Mouse (Mus musculus) stomach, postnatal 0 days (tissue): ENCODE results near the gene Dtl. TPM values are rescaled to one million over a fixed set of nuclear protein-coding genes. Genes with fewer than 3 reads are reported as not detected.

ENCODE experiments used
- ATAC-seq: fragments of 200-750 bp; cut with Nextera tagmentation; 2 replicates; pipeline ENCODE4 v1.8.0; 2017; ENCODE audit not compliant: low FRiP score, low TSS enrichment
- DNase-seq: peaks from one replicate; pipeline ENCODE4 v3.0.0-alpha.2; 2016; ENCODE audit warnings: low spot score
- H3K27ac ChIP-seq: fragments of 300-500 bp; sonication (generic); replicated peaks from 2 replicates; pipeline ENCODE4 v1.5.1; 2014; ENCODE audit warnings: mild to moderate bottlenecking, control low read depth
- H3K27me3 ChIP-seq: fragments of 300-500 bp; sonication (generic); 2 replicates; pipeline ENCODE4 v1.6.1; 2014; ENCODE audit warnings: low read length; ENCODE audit not compliant: control insufficient read depth, insufficient read depth
- H3K36me3 ChIP-seq: fragments of 300-500 bp; sonication (generic); 2 replicates; pipeline ENCODE4 v1.6.1; 2014; ENCODE audit warnings: low read length, mixed read lengths; ENCODE audit not compliant: control insufficient read depth, insufficient read depth
- H3K4me1 ChIP-seq: fragments of 300-500 bp; sonication (generic); replicated peaks from 2 replicates; pipeline ENCODE4 v1.6.1; 2014; ENCODE audit warnings: antibody characterized with exemption; ENCODE audit not compliant: control insufficient read depth, insufficient read depth
- H3K4me2 ChIP-seq: fragments of 300-500 bp; sonication (generic); replicated peaks from 2 replicates; pipeline ENCODE4 v1.6.1; 2014; ENCODE audit warnings: low read depth, mild to moderate bottlenecking, control low read depth, moderate library complexity
- H3K4me3 ChIP-seq: fragments of 300-500 bp; sonication (generic); 2 replicates; pipeline ENCODE4 v1.5.1; 2014; ENCODE audit warnings: low read depth, low read length, control low read depth
- H3K9ac ChIP-seq: fragments of 300-500 bp; sonication (generic); 2 replicates; pipeline ENCODE4 v1.6.1; 2014; ENCODE audit warnings: mild to moderate bottlenecking, low read length, control low read depth, mixed read lengths
- H3K9me3 ChIP-seq: fragments of 300-500 bp; sonication (generic); 2 replicates; pipeline ENCODE4 v1.6.1; 2016; ENCODE audit warnings: low read length; ENCODE audit not compliant: control insufficient read depth
- CTCF ChIP-seq: IDR thresholded peaks from 2 replicates; pipeline ENCODE4 v1.5.1; 2016; ENCODE audit warnings: antibody characterized with exemption, low read depth, mild to moderate bottlenecking, moderate library complexity
- EP300 ChIP-seq: optimal IDR thresholded peaks from 2 replicates; pipeline ENCODE3; 2016; ENCODE audit warnings: antibody characterized with exemption
- WGBS: fragments of 180-500 bp; shearing (Covaris S2); extraction: QIAGEN DNeasy Blood & Tissue Kit; methylation state at CpG from one replicate; pipeline ENCODE4 v1.1.7; 2014; 5-methylcytosine and 5-hydroxymethylcytosine counted together
- polyA plus RNA-seq: library from polyadenylated mRNA; unstranded; fragments of >200 nt; fragmentation: Nextera tagmentation; extraction: Ambion mirVana; gene quantifications from 2 replicates; pipeline ENCODE4 v1.2.1, GENCODE M21; 2015

Dtl gene
- polyA plus RNA-seq, 1 experiment from 2014 or later: 7.5 TPM

GRCm38 (mm10) chr1:191609578-191609977 is 34.2 kb upstream of the Dtl start:
- H3K4me2 ChIP-seq: no peak overlapping the region
- no peak overlapping the region for H3K9ac ChIP-seq
- TF ChIP-seq EP300 (no peak), CTCF (no peak)
- WGBS: 69% methylated on average over 1 of the region's 1 CpGs
- DNase-seq (no peak), ATAC-seq (no peak)
- no peaks in the 10 kb centered on the region for H3K27me3 ChIP-seq
- no peak overlapping the region for H3K4me3 ChIP-seq
- no peaks in the 10 kb centered on the region for H3K9me3 ChIP-seq
- H3K27ac ChIP-seq: no peak overlapping the region
- H3K36me3 ChIP-seq: peaks cover 58% of the 10 kb centered on the region
- H3K4me1 ChIP-seq: no peaks in the 10 kb centered on the region

- no peak for ATAC-seq
- WGBS: 86% methylated on average over 6 of the region's 6 CpGs
- Histone ChIP-seq H3K27me3 (no peaks in the 10 kb centered on the region), H3K4me3 (no peak overlapping the region), H3K9me3 (no peaks in the 10 kb centered on the region), H3K9ac (no peak overlapping the region), H3K4me1 (no peaks in the 10 kb centered on the region), H3K4me2 (no peak overlapping the region), H3K27ac (no peak overlapping the region), H3K36me3 (peaks cover 54% of the 10 kb centered on the region)
- TF ChIP-seq CTCF: no peak
- TF ChIP-seq EP300: no peak
- no peak for DNase-seq
Observed at GRCm38 (mm10) chr1:191609051-191609450, 33.7 kb upstream of the Dtl start.

DNA sequence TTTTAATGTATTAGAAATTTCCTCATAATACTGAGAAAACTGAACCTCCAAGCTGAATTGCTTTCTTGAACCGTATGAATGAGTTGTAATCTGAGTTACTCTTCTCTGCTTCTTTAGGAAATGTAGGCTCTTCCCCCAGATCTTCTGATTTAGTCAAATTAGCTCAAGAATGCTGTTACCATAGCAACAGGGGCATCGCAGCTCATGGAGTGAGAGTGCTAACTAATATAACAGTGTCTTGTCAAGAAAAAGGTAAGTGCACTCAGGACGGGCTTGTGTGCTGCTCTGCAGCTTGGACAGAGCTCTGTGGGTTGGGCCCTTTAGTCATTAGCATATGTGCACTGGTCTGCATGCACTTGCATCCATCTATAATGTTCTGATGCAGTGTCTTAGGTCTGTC is 29.3 kb upstream of the Dtl start:
- Histone ChIP-seq H3K9me3 (no peaks in the 10 kb centered on the region), H3K4me1 (no peaks in the 10 kb centered on the region), H3K27ac (no peak overlapping the region), H3K9ac (no peak overlapping the region), H3K4me3 (no peak overlapping the region), H3K27me3 (no peaks in the 10 kb centered on the region), H3K36me3 (peaks cover 31% of the 10 kb centered on the region), H3K4me2 (no peak overlapping the region)
- no peak for ATAC-seq
- TF ChIP-seq EP300 (no peak), CTCF (no peak)
- DNase-seq: no peak
- WGBS: 76% methylated on average over 3 of the region's 3 CpGs

- Histone ChIP-seq H3K4me2 (no peak overlapping the region), H3K27me3 (no peaks in the 10 kb centered on the region), H3K4me1 (no peaks in the 10 kb centered on the region), H3K9me3 (no peaks in the 10 kb centered on the region), H3K27ac (no peak overlapping the region), H3K36me3 (peaks cover 15% of the 10 kb centered on the region; the same call in 1 of the 2 replicates), H3K9ac (no peak overlapping the region), H3K4me3 (no peak overlapping the region)
- WGBS: 74% methylated on average over 5 of the region's 5 CpGs
- DNase-seq (no peak), ATAC-seq (no peak)
- TF ChIP-seq CTCF (no peak), EP300 (no peak)
Observed at GRCm38 (mm10) chr1:191599210-191599609, 23.9 kb upstream of the Dtl start.

DNA sequence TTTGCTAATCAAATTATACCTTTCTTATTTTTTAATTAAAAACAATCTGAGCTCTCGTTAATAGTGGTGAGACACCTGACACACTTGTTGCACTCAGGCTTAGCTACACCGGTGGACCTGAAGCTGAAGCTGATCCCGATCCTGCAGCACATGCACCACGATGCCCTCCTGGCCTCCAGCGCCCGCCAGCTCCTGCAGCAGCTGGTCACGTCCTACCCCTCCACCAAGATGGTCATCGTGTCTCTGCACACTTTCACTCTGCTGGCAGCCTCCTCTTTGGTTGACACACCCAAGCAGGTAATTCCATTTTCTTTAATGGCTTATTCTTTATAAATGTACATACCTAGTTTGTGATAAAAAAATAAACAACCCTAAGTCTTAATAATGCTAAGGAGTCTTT is 20.7 kb upstream of the Dtl start:
- Histone ChIP-seq H3K4me3 (no peak overlapping the region), H3K9ac (no peak overlapping the region), H3K9me3 (no peaks in the 10 kb centered on the region), H3K4me2 (no peak overlapping the region), H3K27me3 (no peaks in the 10 kb centered on the region), H3K4me1 (no peaks in the 10 kb centered on the region), H3K36me3 (peaks cover 15% of the 10 kb centered on the region), H3K27ac (no peak overlapping the region)
- TF ChIP-seq CTCF (no peak), EP300 (no peak)
- ATAC-seq: no peak
- WGBS: 89% methylated on average over 8 of the region's 8 CpGs
- no peak for DNase-seq

DNA sequence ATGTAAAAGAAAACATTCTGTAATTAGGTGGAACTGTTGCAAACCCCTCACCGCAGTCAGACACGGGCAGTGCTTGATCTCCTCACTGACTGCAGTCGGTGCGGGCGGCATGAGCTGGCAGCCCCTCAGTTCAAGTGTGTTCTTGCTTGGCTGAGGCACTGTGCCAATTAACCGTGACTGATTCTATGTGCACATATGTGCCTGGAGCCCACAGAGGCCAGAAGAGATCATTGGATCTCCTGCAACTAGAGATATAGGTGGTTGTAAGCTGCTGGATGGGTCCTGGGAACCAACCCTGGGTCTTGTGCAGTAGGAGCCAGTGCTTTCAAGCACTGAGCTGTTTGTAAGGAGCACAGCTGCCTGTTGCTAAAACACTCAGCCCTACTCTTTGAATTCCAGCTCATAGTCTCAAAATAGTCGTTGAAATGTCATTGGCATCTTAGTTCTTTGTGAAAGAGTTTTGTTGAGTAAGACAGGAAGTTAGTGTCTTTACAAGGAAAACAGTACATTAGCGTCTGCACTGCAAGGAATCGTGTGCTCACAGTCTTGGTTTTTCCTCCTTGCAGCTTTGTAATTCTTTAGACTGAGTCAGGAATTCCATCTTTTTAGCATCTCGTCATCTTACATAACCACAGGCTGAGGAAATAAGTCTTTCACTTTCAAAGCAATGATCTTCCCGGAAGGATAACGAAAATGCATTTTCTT is 16.8 kb upstream of the Dtl start:
- H3K4me1 ChIP-seq: no peaks in the 10 kb centered on the region
- no peak overlapping the region for H3K9ac ChIP-seq
- H3K27ac ChIP-seq: no peak overlapping the region
- ATAC-seq (no peak), DNase-seq (no peak)
- no peaks in the 10 kb centered on the region for H3K9me3 ChIP-seq
- peaks cover 17% of the 10 kb centered on the region for H3K36me3 ChIP-seq
- TF ChIP-seq CTCF: no peak
- no peak for TF ChIP-seq EP300
- no peaks in the 10 kb centered on the region for H3K27me3 ChIP-seq
- no peak overlapping the region for H3K4me2 ChIP-seq
- no peak overlapping the region for H3K4me3 ChIP-seq
- WGBS: 76% methylated on average over 12 of the region's 12 CpGs
